1 mouse cellular context compared by ENCODE assay signal in the genomic region with DNA sequence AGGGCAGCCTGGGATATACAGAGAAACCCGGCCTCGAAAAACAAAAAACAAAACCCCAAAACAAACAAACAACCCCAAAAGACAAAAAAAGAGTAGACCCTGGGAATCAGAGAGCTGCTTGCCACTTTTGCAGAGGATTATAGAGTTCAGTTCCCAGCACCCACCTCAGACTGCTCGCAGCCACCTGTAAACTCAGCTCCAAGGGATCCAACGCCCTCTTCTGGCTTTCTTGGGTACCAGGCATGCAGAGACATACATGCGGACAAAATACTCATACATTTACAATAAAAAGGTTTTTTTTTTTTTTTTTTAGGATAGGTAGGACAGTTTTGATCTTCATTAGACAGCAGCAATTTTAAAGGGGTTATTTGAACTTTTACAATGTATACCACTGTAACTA.
A peak's percentile ranks its signal among the peaks of the same experiment; 100 is the strongest.
TF ChIP-seq lines count a peak whose summit lies in the region.

No protein-coding gene starts in this region.

TF ChIP-seq in MEL, 35 proteins besides CTCF, POLR2A, EP300 and RAD21:
- TF ChIP-seq USF1 (IDR thresholded peaks at IDR 0.05; ENCODE audit: low read depth, low read length) = no peak
- no peak for TF ChIP-seq MYB (IDR thresholded peaks at IDR 0.05; ENCODE audit: low read depth, low read length)
- TF ChIP-seq ZNF384 (IDR thresholded peaks at IDR 0.05; ENCODE audit: low read depth, low read length) = peak; percentile 47
- TF ChIP-seq SIN3A (IDR thresholded peaks at IDR 0.05; ENCODE audit: low read length) = no peak
- TF ChIP-seq TCF12 (IDR thresholded peaks at IDR 0.05; ENCODE audit: low read depth, low read length) = no peak
